8 mouse cellular contexts compared by ENCODE assay signal in genomic region chr14:55643060-55643907, GRCm38 (mm10). TPM values are rescaled to one million over a fixed set of nuclear protein-coding genes. Genes with fewer than 3 reads are reported as not detected.
DNase-seq lines count a peak whose midpoint lies in the region; ATAC-seq lines count a peak whose summit lies in the region.

Gene Tm9sf1, minus strand, starts transcription at chr14:55643806.

- H3K36me3 ChIP-seq in intestine, embryonic 14.5 days (ENCODE audit: control insufficient read depth, insufficient read depth, low read length): peaks cover 43% of the 10 kb centered on the region

- H3K4me3 ChIP-seq in intestine, embryonic 14.5 days (ENCODE audit: low read depth, low read length): peak within 1 kb of the TSS; percentile 97

- peaks cover 19% of the 10 kb centered on the region for H3K4me1 ChIP-seq in intestine, embryonic 14.5 days (replicated peaks; ENCODE audit: control insufficient read depth, insufficient read depth, low read length)

- H3K27ac ChIP-seq in intestine, embryonic 14.5 days (ENCODE audit: low read depth): peak within 1 kb of the TSS; percentile 96

- peak within 1 kb of the TSS; percentile 88 for H3K4me2 ChIP-seq in intestine, embryonic 14.5 days (ENCODE audit: low read length)

- WGBS in intestine, embryonic 14.5 days: under 1% methylated on average over 81 of the region's 89 CpGs

- ATAC-seq in intestine, embryonic 14.5 days (replicated peaks; ENCODE audit: low FRiP score, low TSS enrichment, low read depth): peak; percentile 87

- DNase-seq in adipocyte (ENCODE audit: low spot score): peak; percentile 70
- DNase-seq in embryo, embryonic 10 days (ENCODE audit: low spot score): peak; percentile 88
- peak; percentile 85 for DNase-seq in gastrocnemius, postnatal 14 days
- DNase-seq in intestine, embryonic 14.5 days (ENCODE audit: low spot score): peak; percentile 96
- peak; percentile 70 to 81 for DNase-seq in left cerebral cortex, postnatal 14 days (ENCODE audit: low spot score in 2 of 2)
- DNase-seq in mesoderm, embryonic 11.5 days (ENCODE audit: low read depth, low spot score): peak; percentile 75
- DNase-seq in right cerebral cortex, postnatal 36 days (ENCODE audit: low spot score in 2 of 2): peak; percentile 82 to 83
- DNase-seq in yolk sac, embryonic 10.5 days (ENCODE audit: low spot score): peak; percentile 93

- H3K9me3 ChIP-seq in intestine, embryonic 14.5 days (ENCODE audit: control insufficient read depth, low read length): no peaks in the 10 kb centered on the region

- intact Hi-C loops in gastrocnemius, postnatal 14 days (cut with DNase I; ENCODE audit: low total_unique reads): no loop called here
- intact Hi-C loops in left cerebral cortex, postnatal 14 days (cut with DNase I): no loop called here

- H3K27me3 ChIP-seq in intestine, embryonic 14.5 days (replicated peaks; ENCODE audit: control insufficient read depth, insufficient read depth, low read length): no peaks in the 10 kb centered on the region

- H3K9ac ChIP-seq in intestine, embryonic 14.5 days (ENCODE audit: low read length): peak within 1 kb of the TSS; percentile 96

RNA-seq across cellular contexts. Expression of gene Tm9sf1, which starts in this region (rescaled TPM):
- 10 to 100 TPM; 21.5 TPM for total RNA-seq in gastrocnemius, postnatal 14 days (2021)
- polyA plus RNA-seq in intestine, embryonic 14.5 days (2014; fragmentation: Nextera tagmentation; extraction: Ambion mirVana): 112 and 114 TPM in 2 replicates
- total RNA-seq in left cerebral cortex, postnatal 14 days (2021): 10 to 100 TPM; 42.1 to 42.2 TPM

Comparison
In these comparisons a context has a peak if more than half of its experiments do, and no peak if none do; other contexts are left out.
1. Peak in every context shown above with its lines: DNase-seq, ATAC-seq, H3K4me3 ChIP-seq and H3K27ac ChIP-seq.